Mouse (Mus musculus) embryonic stem cell, embryonic (primary cell): ENCODE data around the gene Sypl.

Experiments
- CTCF ChIA-PET, 4 experiments: fragments of 300-600 bp in 2 of 4; fragments of 350-600 bp in 2 of 4; sonication (Branson Sonifier 250); formaldehyde crosslinking; loops; one replicate each; lab custom pipeline; 2022; ENCODE audit warnings: inconsistent platforms in 2 of 4; lab: Charles Lee
- POLR2A ChIA-PET, 4 experiments: fragments of 300-600 bp in 2 of 4; fragments of 350-600 bp in 2 of 4; sonication (Branson Sonifier 250); formaldehyde crosslinking; loops; one replicate each; lab custom pipeline; 2022; ENCODE audit warnings: antibody characterized with exemption in 4 of 4, inconsistent platforms in 1 of 4; lab: Charles Lee

Sypl gene

GRCm38 (mm10) chr12:32953596-32954215 lies at the start of gene Sypl:
TSS of gene Sypl (plus strand) at chr12:32953891.
- POLR2A ChIA-PET: interaction anchor here in 3 of 4 experiments (0.6 to 2.6 kb wide), 20 partner anchors 9 to 1003 kb away, joined by 3 to 23 read pairs (median 4); partner anchors contain the start of genes Nampt (in 2 of the 3) and Hbp1 (in 1 of the 3)
- CTCF ChIA-PET: interaction anchor here (0.5 to 2.2 kb wide), 8 partner anchors 23 to 426 kb away, joined by 3 to 6 read pairs (median 4); no protein-coding TSS in a partner anchor

DNA sequence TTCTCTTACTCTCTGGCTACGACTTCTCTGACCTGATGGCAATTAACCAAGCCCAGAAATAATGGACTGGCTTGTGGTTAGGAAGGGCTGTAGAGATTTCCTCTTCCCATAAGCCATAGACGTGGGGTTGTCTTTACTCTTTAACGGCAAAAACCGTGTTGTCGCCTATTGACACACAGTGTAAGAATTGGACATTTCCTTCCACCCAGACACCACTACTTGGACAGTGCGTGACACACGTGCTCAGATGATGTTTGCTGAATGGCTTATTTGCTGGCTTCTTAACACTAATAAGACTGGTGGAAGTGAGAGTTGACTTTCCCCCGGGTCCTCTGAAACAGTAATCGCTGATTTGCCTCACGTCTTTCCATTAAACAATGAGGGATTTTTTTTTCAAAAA lies 44.0 kb upstream of the Sypl start:
- ChIA-PET POLR2A (interaction anchor here in 1 of 4 experiments (1.2 to 1.4 kb wide), 2 partner anchors 11 to 99 kb away, joined by 3 read pairs; no protein-coding TSS in a partner anchor), CTCF (interaction anchor here (0.6 to 4.5 kb wide), 16 partner anchors 8 to 662 kb away, joined by 3 to 33 read pairs (median 4); no protein-coding TSS in a partner anchor)

- CTCF ChIA-PET: interaction anchor here (0.6 to 4.5 kb wide), 19 partner anchors 8 to 661 kb away, joined by 3 to 33 read pairs (median 4); no protein-coding TSS in a partner anchor
- POLR2A ChIA-PET: interaction anchor here in 1 of 4 experiments (1.2 to 1.4 kb wide), 2 partner anchors 12 to 99 kb away, joined by 3 read pairs; no protein-coding TSS in a partner anchor
These were observed 43.6 kb upstream of the Sypl start for GRCm38 (mm10) chr12:32910092-32910491.

DNA sequence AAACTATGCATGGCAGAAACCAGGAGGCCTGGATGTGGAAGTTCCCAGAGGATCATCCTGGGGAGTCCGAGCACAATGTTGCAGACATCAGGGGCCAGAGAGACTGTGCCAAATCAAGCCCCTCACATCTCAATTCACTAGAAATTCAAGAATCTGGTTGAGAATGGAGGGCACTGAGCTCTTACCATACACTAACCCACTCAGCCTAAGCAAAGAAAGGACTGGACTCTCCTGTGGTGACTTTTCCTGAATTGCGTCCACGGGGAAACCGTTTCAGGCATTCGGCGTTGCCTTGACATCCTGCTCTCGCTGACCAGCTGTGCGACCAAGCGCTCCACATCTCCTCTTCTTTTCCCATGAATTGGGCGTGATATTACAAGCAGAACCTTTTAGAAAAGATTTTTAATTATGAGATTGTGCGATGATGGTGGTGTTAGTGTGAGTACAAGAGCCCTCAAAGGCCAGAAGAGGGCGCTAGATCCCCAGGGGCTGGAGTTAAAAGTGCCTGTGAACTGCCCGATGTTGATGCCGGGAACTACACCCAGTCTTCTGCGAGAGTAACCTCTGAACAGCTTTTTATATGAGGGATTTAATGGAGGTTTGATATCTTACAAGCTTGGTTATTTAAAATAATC lies 43.0 kb upstream of the Sypl start:
- CTCF ChIA-PET: interaction anchor here (0.6 to 4.5 kb wide), 19 partner anchors 8 to 517 kb away, joined by 3 to 33 read pairs (median 4); no protein-coding TSS in a partner anchor
- POLR2A ChIA-PET: interaction anchor here in 1 of 4 experiments (1.2 to 1.4 kb wide), 2 partner anchors 12 to 98 kb away, joined by 3 read pairs; no protein-coding TSS in a partner anchor

DNA sequence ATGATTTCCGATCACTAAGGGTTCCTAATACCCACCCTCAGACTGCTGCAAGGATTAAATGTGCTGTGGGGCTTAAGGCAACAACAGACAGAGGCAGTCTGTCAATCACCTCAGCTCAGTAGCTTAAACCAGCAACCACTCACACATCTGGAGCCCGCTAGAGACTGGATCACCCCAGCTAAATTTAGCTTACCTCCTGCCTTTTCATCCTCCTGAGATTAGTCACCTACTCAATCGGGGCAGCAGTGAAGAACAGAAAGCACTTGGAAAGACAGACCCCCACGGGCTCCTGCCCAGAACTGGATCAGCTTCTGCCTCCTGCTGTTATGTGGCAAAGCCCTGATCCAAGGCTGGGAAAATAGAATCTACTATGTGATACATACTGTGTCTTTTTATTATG lies 42.1 kb upstream of the Sypl start:
- POLR2A ChIA-PET: interaction anchor here in 1 of 4 experiments (0.6 kb wide), 1 partner anchor 657 kb away, joined by 4 read pairs; no protein-coding TSS in a partner anchor

DNA sequence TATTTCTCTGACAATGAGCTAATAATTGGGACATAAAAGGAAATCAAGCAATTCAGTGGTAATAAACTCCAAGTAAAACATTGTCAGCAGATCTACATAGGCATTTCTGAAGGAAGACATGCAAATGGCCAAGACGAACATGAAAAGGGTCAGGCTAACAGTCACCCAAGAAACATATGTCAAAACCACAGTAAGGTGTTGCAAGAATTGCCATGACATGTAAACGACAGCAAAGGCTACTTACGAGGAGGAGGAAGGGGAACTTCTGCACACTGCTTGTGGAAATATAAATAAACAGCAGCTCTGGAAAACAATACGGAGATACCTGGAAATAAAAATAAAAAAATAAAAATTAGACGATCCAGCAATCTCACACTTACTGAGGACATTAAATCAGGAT lies 40.9 kb upstream of the Sypl start:
- ChIA-PET CTCF (interaction anchor here in 2 of 4 experiments (1.0 to 1.4 kb wide), 2 partner anchors 467 to 468 kb away, joined by 4 to 5 read pairs; no protein-coding TSS in a partner anchor), POLR2A (no interaction called here)

More for the DNA sequence above, 42.1 kb upstream of the Sypl start:
- CTCF ChIA-PET: interaction anchor here (0.7 to 4.5 kb wide), 12 partner anchors 8 to 516 kb away, joined by 3 to 33 read pairs (median 4); no protein-coding TSS in a partner anchor

DNA sequence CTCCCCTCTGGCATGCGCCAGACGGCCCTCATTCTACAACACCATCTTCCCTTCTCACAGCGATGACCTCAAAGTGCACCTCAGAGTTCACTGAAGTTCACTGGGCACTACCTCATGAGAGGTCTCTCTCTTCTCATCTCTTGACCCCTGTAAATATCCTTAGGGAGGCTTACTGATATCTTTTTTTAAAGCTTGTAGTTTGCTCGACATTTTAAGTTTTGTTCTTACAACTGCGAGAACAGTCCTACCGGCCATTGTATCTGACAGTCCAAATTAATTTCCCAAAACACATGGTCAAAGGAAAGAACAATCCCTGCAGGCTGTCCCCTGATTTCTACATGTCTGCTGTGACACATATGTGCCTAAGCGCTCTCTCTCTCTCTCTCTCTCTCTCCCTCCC lies 35.0 kb upstream of the Sypl start:
- POLR2A ChIA-PET: interaction anchor here in 1 of 4 experiments (0.6 kb wide), 1 partner anchor 297 kb away, joined by 3 read pairs; no protein-coding TSS in a partner anchor
- CTCF ChIA-PET: interaction anchor here in 2 of 4 experiments (0.7 to 3.0 kb wide), 5 partner anchors 8 to 509 kb away, joined by 3 to 17 read pairs (median 12); no protein-coding TSS in a partner anchor

- ChIA-PET POLR2A (no interaction called here), CTCF (interaction anchor here in 3 of 4 experiments (0.7 to 3.0 kb wide), 12 partner anchors 8 to 508 kb away, joined by 3 to 17 read pairs (median 4); partner anchors contain the start of gene Sypl (in 1 of the 3))
These were observed 34.6 kb upstream of the Sypl start for GRCm38 (mm10) chr12:32919091-32919490.

DNA sequence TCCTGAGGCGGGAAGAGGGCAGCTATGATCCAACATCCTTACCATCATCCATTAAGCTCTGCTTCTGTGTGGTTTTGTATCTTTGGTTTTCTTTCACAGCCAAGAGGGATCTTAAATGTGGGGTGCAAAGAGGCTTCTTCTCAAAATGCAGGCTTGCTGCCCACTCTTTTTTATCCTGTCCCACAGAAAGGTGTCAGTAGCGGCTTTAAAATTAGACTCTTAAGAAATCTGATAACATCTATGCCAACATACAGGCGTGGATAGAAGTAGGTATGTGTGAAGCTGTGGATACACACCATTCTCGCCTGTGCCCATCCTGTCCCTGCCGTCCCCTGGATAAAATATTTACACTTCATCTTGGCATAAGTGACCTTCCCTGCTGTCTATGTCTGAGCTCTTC lies 34.2 kb upstream of the Sypl start:
- ChIA-PET POLR2A (interaction anchor here in 1 of 4 experiments (0.6 kb wide), 1 partner anchor 44 kb away, joined by 4 read pairs; no protein-coding TSS in a partner anchor), CTCF (interaction anchor here (0.6 to 3.0 kb wide), 27 partner anchors 9 to 1539 kb away, joined by 3 to 17 read pairs (median 4); partner anchors contain the start of gene Sypl (in 1 of the 4))

GRCm38 (mm10) chr12:32920185-32920788 lies 33.4 kb upstream of the Sypl start:
- POLR2A ChIA-PET: interaction anchor here in 1 of 4 experiments (0.6 kb wide), 1 partner anchor 45 kb away, joined by 4 read pairs; no protein-coding TSS in a partner anchor

GRCm38 (mm10) chr12:32921071-32921470 lies 32.6 kb upstream of the Sypl start:
- ChIA-PET CTCF (interaction anchor here in 3 of 4 experiments (1.0 to 3.0 kb wide), 5 partner anchors 10 to 94 kb away, joined by 3 to 16 read pairs (median 3); no protein-coding TSS in a partner anchor), POLR2A (interaction anchor here in 1 of 4 experiments (0.7 kb wide), 1 partner anchor 89 kb away, joined by 3 read pairs; no protein-coding TSS in a partner anchor)

More at GRCm38 (mm10) chr12:32920185-32920788, 33.4 kb upstream of the Sypl start:
- CTCF ChIA-PET: interaction anchor here (0.6 to 3.0 kb wide), 30 partner anchors 9 to 1540 kb away, joined by 3 to 17 read pairs (median 4); partner anchors contain the start of gene Sypl (in 1 of the 4)

GRCm38 (mm10) chr12:32921532-32922131 lies 32.1 kb upstream of the Sypl start:
- ChIA-PET CTCF (interaction anchor here in 3 of 4 experiments (1.0 to 3.0 kb wide), 4 partner anchors 10 to 93 kb away, joined by 3 to 16 read pairs (median 4); no protein-coding TSS in a partner anchor), POLR2A (interaction anchor here in 1 of 4 experiments (0.7 kb wide), 1 partner anchor 89 kb away, joined by 3 read pairs; no protein-coding TSS in a partner anchor)

GRCm38 (mm10) chr12:32924245-32924644 lies 29.4 kb upstream of the Sypl start:
- POLR2A ChIA-PET: interaction anchor here in 2 of 4 experiments (1.0 to 1.5 kb wide), 3 partner anchors 28 to 45 kb away, joined by 3 to 8 read pairs (median 6); partner anchors contain the start of gene Sypl (in 1 of the 2)
- CTCF ChIA-PET: interaction anchor here in 2 of 4 experiments (0.9 to 1.8 kb wide), 6 partner anchors 14 to 456 kb away, joined by 3 to 8 read pairs (median 3); no protein-coding TSS in a partner anchor

- CTCF ChIA-PET: interaction anchor here in 1 of 4 experiments (0.6 kb wide), 1 partner anchor 86 kb away, joined by 3 read pairs; no protein-coding TSS in a partner anchor
- POLR2A ChIA-PET: no interaction called here
These were observed 27.1 kb upstream of the Sypl start for GRCm38 (mm10) chr12:32926331-32927172.

GRCm38 (mm10) chr12:32927231-32927835 lies 26.4 kb upstream of the Sypl start:
- ChIA-PET POLR2A (no interaction called here), CTCF (interaction anchor here in 1 of 4 experiments (0.6 kb wide), 1 partner anchor 85 kb away, joined by 3 read pairs; no protein-coding TSS in a partner anchor)
